Mouse (Mus musculus): ENCODE data around the gene Pi4ka.

DNA sequence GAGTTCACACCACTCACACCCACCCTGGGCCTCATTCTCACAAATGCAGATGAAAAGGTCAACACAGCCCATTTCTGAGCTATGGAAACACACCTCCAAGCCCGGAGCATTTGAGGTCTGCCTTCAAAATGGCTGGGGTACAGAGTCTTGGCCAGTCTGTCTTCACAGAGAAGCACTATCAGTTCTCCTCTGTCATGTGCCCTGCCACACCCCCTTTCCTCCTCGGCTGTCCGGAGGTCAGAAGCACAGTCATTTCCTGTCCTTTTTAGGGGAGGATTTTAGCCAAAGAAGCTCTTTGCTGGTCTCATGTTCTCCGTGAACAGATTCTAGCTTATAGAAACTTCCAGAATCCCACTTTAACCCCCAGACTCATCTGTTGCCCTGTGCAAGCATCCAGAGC lies 4.1 kb upstream of the Pi4ka start:
- TF ChIP-seq E2F4 (IDR thresholded peaks at IDR 0.05; ENCODE audit: insufficient replicate concordance, low read depth, low read length): no peak
- TF ChIP-seq UBTF (IDR thresholded peaks at IDR 0.05; ENCODE audit: low read depth, low read length): no peak
- no peak for TF ChIP-seq ETS1 (conservative IDR thresholded peaks at IDR 0.05; ENCODE audit: low read depth, low read length)
- TF ChIP-seq POLR2A (IDR thresholded peaks at IDR 0.05; ENCODE audit: low read depth, low read length): no peak
- no peak for TF ChIP-seq CTCF (conservative IDR thresholded peaks at IDR 0.05 in 1 of 2, IDR thresholded peaks at IDR 0.05 in 1 of 2; ENCODE audit: low read depth in 2 of 2, low read length in 2 of 2)
- TF ChIP-seq USF2 (conservative IDR thresholded peaks at IDR 0.05; ENCODE audit: low read depth, low read length): 0 out of 2 replicates have a peak, but pooled peaks have one; percentile 7
- peak; percentile 88 for TF ChIP-seq MXI1 (IDR thresholded peaks at IDR 0.05; ENCODE audit: low read depth, low read length)

Data from CH12.LX (cell line).